Mouse (Mus musculus) cerebellum, adult 2 months (tissue): ENCODE data around the gene Hist1h1c.

Source experiments
- CTCF ChIP-seq: fragments of 200-500 bp; IDR thresholded peaks from 2 replicates; pipeline ENCODE4 v1.5.1; 2011; ENCODE audit warnings: low read depth, mild to moderate bottlenecking, control low read depth, low read length, moderate library complexity, borderline replicate concordance; ENCODE audit not compliant: insufficient read depth
- POLR2A ChIP-seq: fragments of 200-500 bp; IDR thresholded peaks from 2 replicates; pipeline ENCODE4 v1.6.1; 2011; ENCODE audit warnings: low read length, control low read depth, borderline replicate concordance; ENCODE audit not compliant: insufficient read depth

DNA sequence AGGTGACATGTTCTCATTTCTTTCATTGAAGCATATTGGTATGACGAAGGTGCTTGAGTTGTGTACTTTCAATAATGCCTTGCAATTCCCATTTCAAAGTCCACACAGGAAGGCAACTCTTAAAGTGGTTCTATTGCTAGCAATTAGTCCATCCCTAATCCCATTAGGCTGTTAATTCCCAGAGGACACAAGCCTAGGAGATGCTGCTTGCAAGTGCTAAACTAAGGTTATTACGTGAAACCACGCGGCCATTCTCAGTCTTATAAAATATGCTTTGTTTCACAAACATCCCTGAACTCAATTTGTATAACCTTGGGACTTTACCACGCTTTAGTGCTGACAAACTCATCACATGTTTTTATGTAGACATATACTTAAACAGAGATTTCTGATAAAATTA, 1.5 kb upstream of the Hist1h1c start:
- TF ChIP-seq CTCF: no peak
- TF ChIP-seq POLR2A: no peak
